Mouse (Mus musculus) limb, embryonic 15.5 days (tissue): ENCODE results near the gene Rbm7. TPM values are rescaled to one million over a fixed set of nuclear protein-coding genes. Genes with fewer than 3 reads are reported as not detected.
"Not testable (repeated sequence)": the region's sequence is repeated elsewhere in the genome, so short reads cannot be mapped to it uniquely, and the experiment has no call there.

Experiments
- ATAC-seq: fragments of 200-750 bp; cut with Nextera tagmentation; 2 replicates; pipeline ENCODE4 v1.8.0; 2017; ENCODE audit warnings: low read depth, moderate TSS enrichment; ENCODE audit not compliant: insufficient number of reproducible peaks, low FRiP score, low TSS enrichment
- H3K27ac ChIP-seq: fragments of 300-500 bp; sonication (generic); 2 replicates; pipeline ENCODE4 v1.5.1; 2015; ENCODE audit warnings: moderate library complexity, mild to moderate bottlenecking, inconsistent platforms
- H3K27me3 ChIP-seq: fragments of 300-500 bp; sonication (generic); 2 replicates; pipeline ENCODE4 v1.6.1; 2015; ENCODE audit warnings: inconsistent platforms
- H3K36me3 ChIP-seq: fragments of 300-500 bp; sonication (generic); 2 replicates; pipeline ENCODE4 v1.6.1; 2015; ENCODE audit warnings: inconsistent platforms
- H3K4me1 ChIP-seq: fragments of 300-500 bp; sonication (generic); 2 replicates; pipeline ENCODE4 v1.6.1; 2015; ENCODE audit warnings: inconsistent platforms
- H3K4me2 ChIP-seq: fragments of 300-500 bp; sonication (generic); 2 replicates; pipeline ENCODE4 v1.6.1; 2015; ENCODE audit warnings: mild to moderate bottlenecking, inconsistent platforms
- H3K4me3 ChIP-seq: fragments of 300-500 bp; sonication (generic); 2 replicates; pipeline ENCODE4 v1.5.1; 2015; ENCODE audit warnings: mild to moderate bottlenecking, inconsistent platforms
- H3K9ac ChIP-seq: fragments of 300-500 bp; sonication (generic); 2 replicates; pipeline ENCODE4 v1.6.1; 2015; ENCODE audit warnings: inconsistent platforms
- H3K9me3 ChIP-seq: fragments of 300-500 bp; sonication (generic); 2 replicates; pipeline ENCODE4 v1.6.1; 2016; ENCODE audit warnings: inconsistent platforms
- WGBS: fragments of 180-500 bp; shearing (Covaris S2); methylation state at CpG from one replicate; pipeline ENCODE4 v1.1.7; 2015; 5-methylcytosine and 5-hydroxymethylcytosine counted together
- polyA plus RNA-seq: library from polyadenylated mRNA; unstranded; fragments of >200 nt; fragmentation: Nextera tagmentation; extraction: Ambion mirVana; gene quantifications from 2 replicates; pipeline ENCODE4 v1.2.1, GENCODE M21; 2015

Rbm7 gene
- polyA plus RNA-seq: 123 and 125 TPM in 2 replicates

- Histone ChIP-seq H3K4me2 (peak within 1 kb of the TSS; percentile 72), H3K27ac (peak within 1 kb of the TSS; percentile 93), H3K27me3 (0 out of 2 replicates have a peak, but pooled peaks cover 3% of the 10 kb centered on the region), H3K36me3 (peaks cover 31% of the 10 kb centered on the region), H3K4me3 (peak within 1 kb of the TSS; percentile 92), H3K9me3 (no peaks in the 10 kb centered on the region), H3K9ac (peak within 1 kb of the TSS; percentile 94), H3K4me1 (peaks cover 10% of the 10 kb centered on the region)
- WGBS: under 1% methylated on average over 72 of the region's 72 CpGs
- peak; percentile 99 for ATAC-seq
Measured at GRCm38 (mm10) chr9:48494817-48495547, at the start of gene Rbm7, which contains the start of gene Gm5617. Gene Rbm7 (minus strand): TSS chr9:48495299. Gene Gm5617 (plus strand): TSS chr9:48495442.

DNA sequence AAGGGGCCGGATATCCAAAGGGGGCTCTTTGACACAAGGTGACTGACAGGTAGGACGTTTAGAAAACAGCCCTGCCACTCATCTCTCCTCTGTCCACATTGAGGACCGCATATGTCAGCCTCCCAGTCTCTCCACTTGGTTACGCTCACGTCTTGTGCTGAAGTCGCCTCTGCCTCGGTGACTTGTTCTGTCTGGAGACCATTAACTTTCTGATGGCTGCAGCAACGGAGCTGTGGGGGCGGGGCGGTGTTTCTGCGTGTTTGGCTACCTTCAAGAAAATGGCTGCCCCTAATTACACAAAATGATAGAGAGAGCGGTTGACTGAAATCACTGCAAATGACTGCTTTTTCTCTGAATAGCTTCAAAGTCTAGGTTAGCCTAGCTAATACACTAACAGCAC lies 43.6 kb upstream of the Rbm7 start:
- 8% methylated on average over 12 of the region's 12 CpGs for WGBS
- peaks cover 9% of the 10 kb centered on the region for H3K27me3 ChIP-seq
- ATAC-seq: no peak
- H3K4me1 ChIP-seq: peaks cover 9% of the 10 kb centered on the region
- peak overlapping the region; percentile 19; the same call in 1 of the 2 replicates for H3K4me3 ChIP-seq
- H3K9ac ChIP-seq: no peak overlapping the region
- H3K36me3 ChIP-seq: no peaks in the 10 kb centered on the region
- peak overlapping the region; percentile 36 for H3K4me2 ChIP-seq
- no peak overlapping the region for H3K27ac ChIP-seq
- 0 out of 2 replicates have a peak, but pooled peaks cover 3% of the 10 kb centered on the region for H3K9me3 ChIP-seq

GRCm38 (mm10) chr9:48538044-48538645 lies 43.0 kb upstream of the Rbm7 start:
- H3K36me3 ChIP-seq: no peaks in the 10 kb centered on the region
- peak overlapping the region; percentile 19; the same call in 1 of the 2 replicates for H3K4me3 ChIP-seq
- 0 out of 2 replicates have a peak, but pooled peaks cover 3% of the 10 kb centered on the region for H3K9me3 ChIP-seq
- no peak for ATAC-seq
- 4% methylated on average over 17 of the region's 17 CpGs for WGBS
- peak overlapping the region; percentile 36 for H3K4me2 ChIP-seq
- no peak overlapping the region for H3K9ac ChIP-seq
- H3K27me3 ChIP-seq: peaks cover 9% of the 10 kb centered on the region
- H3K27ac ChIP-seq: no peak overlapping the region
- H3K4me1 ChIP-seq: peaks cover 9% of the 10 kb centered on the region

DNA sequence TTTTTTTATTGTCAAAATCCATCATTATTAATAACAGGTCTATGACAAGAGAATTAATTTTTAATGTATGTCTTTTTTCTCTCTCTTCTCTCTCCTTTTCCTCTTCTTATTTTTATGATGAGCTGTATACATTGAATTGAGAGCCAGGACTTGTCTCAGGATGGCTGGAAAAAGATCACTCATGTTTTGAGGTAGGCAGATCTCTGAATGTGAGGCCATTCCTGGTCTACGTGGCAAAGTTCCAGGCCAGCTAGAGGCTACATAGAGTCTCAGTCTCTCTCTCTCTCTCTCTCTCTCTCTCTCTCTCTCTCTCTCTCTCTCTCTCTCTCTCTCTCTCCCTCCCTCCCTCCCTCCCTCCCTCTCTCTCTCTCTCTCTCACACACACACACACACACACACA lies 42.5 kb upstream of the Rbm7 start:
- H3K4me3 ChIP-seq, H3K27me3 ChIP-seq, ATAC-seq, H3K27ac ChIP-seq, H3K9me3 ChIP-seq, H3K4me2 ChIP-seq, H3K9ac ChIP-seq, H3K36me3 ChIP-seq, H3K4me1 ChIP-seq: not testable (repeated sequence)
- 27% methylated on average over 1 of the region's 1 CpGs for WGBS

GRCm38 (mm10) chr9:48536414-48536813 lies 41.3 kb upstream of the Rbm7 start:
- H3K27me3 ChIP-seq: peaks cover 9% of the 10 kb centered on the region
- H3K4me1 ChIP-seq: peaks cover 9% of the 10 kb centered on the region
- no peak overlapping the region for H3K9ac ChIP-seq
- H3K27ac ChIP-seq: no peak overlapping the region
- ATAC-seq: no peak
- 0 out of 2 replicates have a peak, but pooled peaks cover 3% of the 10 kb centered on the region for H3K9me3 ChIP-seq
- 41% methylated on average over 1 of the region's 1 CpGs for WGBS
- H3K36me3 ChIP-seq: no peaks in the 10 kb centered on the region
- H3K4me3 ChIP-seq: no peak overlapping the region
- no peak overlapping the region for H3K4me2 ChIP-seq

DNA sequence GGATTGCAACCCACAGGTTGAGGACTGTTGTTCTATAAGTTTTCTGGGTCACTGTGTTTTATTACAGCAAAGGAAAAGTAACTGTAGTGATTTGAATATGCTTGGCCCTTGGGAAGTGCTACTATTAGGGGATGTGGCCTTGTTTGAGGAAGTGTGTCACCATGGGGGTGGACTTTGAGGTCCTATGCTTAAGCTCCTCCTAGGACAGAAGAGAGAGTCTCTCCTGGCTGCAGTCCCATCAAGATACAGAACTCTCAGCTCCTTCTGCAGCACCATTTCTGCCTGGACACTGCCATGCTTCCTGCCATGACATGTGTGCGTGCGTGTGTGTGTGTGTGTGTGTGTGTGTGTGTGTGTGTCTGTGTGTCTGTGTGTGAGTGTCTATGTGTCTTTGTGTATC lies 37.6 kb upstream of the Rbm7 start:
- Histone ChIP-seq H3K4me1 (no peaks in the 10 kb centered on the region), H3K27me3 (no peaks in the 10 kb centered on the region), H3K4me3 (no peak overlapping the region), H3K27ac (no peak overlapping the region), H3K9ac (no peak overlapping the region), H3K36me3 (no peaks in the 10 kb centered on the region), H3K4me2 (no peak overlapping the region), H3K9me3 (no peaks in the 10 kb centered on the region)
- ATAC-seq: no peak
- 90% methylated on average over 2 of the region's 2 CpGs for WGBS

- WGBS: 72% methylated on average over 3 of the region's 3 CpGs
- Histone ChIP-seq H3K36me3 (no peaks in the 10 kb centered on the region), H3K27me3 (no peaks in the 10 kb centered on the region), H3K4me2 (no peak overlapping the region), H3K9me3 (no peaks in the 10 kb centered on the region), H3K27ac (no peak overlapping the region), H3K4me1 (no peaks in the 10 kb centered on the region), H3K9ac (no peak overlapping the region), H3K4me3 (no peak overlapping the region)
- no peak for ATAC-seq
Measured at GRCm38 (mm10) chr9:48532203-48532602, 37.1 kb upstream of the Rbm7 start.

- Histone ChIP-seq H3K4me3 (no peak overlapping the region), H3K9ac (no peak overlapping the region), H3K4me1 (no peaks in the 10 kb centered on the region), H3K27me3 (no peaks in the 10 kb centered on the region), H3K9me3 (no peaks in the 10 kb centered on the region), H3K4me2 (no peak overlapping the region), H3K36me3 (no peaks in the 10 kb centered on the region), H3K27ac (no peak overlapping the region)
- WGBS: 75% methylated on average over 4 of the region's 4 CpGs
- no peak for ATAC-seq
Measured at GRCm38 (mm10) chr9:48531294-48531693, 36.2 kb upstream of the Rbm7 start.

DNA sequence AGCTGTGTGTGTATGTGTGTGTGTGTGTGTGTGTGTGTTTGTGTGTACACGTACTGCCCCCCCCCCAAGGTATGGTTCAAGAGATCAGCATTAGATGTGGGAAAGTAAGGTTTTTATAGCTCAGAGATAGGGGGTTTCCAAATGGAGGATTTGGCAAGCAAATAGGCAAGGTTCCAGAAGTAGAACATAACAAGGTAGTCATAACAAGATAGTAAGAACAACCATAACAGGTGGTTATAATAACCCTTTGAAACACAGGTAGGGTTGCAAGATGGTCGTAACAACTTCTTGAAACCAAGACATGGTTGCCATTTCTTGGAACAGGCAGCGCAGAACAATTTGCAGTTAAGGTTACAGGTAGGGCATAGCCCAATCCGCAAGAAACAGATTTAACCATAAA lies 31.4 kb upstream of the Rbm7 start:
- H3K9ac ChIP-seq: no peak overlapping the region
- H3K4me3 ChIP-seq: no peak overlapping the region
- H3K4me2 ChIP-seq: no peak overlapping the region
- WGBS: 85% methylated on average over 4 of the region's 4 CpGs
- no peaks in the 10 kb centered on the region for H3K27me3 ChIP-seq
- H3K9me3 ChIP-seq: no peaks in the 10 kb centered on the region
- H3K4me1 ChIP-seq: no peaks in the 10 kb centered on the region
- ATAC-seq: no peak
- no peaks in the 10 kb centered on the region for H3K36me3 ChIP-seq
- H3K27ac ChIP-seq: no peak overlapping the region

GRCm38 (mm10) chr9:48525566-48525965 lies 30.5 kb upstream of the Rbm7 start:
- ATAC-seq: no peak
- H3K4me2 ChIP-seq: no peak overlapping the region
- no peaks in the 10 kb centered on the region for H3K9me3 ChIP-seq
- H3K36me3 ChIP-seq: no peaks in the 10 kb centered on the region
- 13% methylated on average over 1 of the region's 1 CpGs for WGBS
- H3K4me3 ChIP-seq: no peak overlapping the region
- H3K27me3 ChIP-seq: no peaks in the 10 kb centered on the region
- H3K4me1 ChIP-seq: no peaks in the 10 kb centered on the region
- no peak overlapping the region for H3K27ac ChIP-seq
- no peak overlapping the region for H3K9ac ChIP-seq

DNA sequence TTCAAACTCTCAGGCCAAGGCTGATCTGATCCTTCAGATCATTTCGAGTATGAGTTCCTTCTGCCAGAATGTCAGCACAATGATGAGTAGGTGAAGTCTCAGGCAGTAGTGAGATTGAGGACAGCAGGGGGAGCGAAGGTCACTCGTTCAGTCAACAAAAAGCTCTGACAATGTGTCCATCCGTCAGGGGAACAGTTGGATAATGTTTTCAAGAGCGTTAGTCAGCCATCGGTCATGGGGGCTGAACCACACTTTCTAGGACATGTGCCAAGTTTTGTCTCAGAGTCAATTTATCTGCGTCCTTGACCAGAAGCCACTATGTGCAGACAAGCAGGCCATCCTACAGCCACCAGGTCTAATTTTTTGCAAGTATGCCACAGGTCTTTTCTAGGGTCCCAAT lies 25.3 kb upstream of the Rbm7 start:
- H3K4me2 ChIP-seq, H3K36me3 ChIP-seq, H3K4me3 ChIP-seq, H3K27me3 ChIP-seq, H3K9me3 ChIP-seq, ATAC-seq, H3K27ac ChIP-seq, H3K4me1 ChIP-seq, H3K9ac ChIP-seq: not testable (repeated sequence)
- 40% methylated on average over 3 of the region's 7 CpGs for WGBS

GRCm38 (mm10) chr9:48517372-48518130 lies 22.5 kb upstream of the Rbm7 start:
- WGBS: 38% methylated on average over 19 of the region's 19 CpGs
- ATAC-seq: no peak

More at GRCm38 (mm10) chr9:48517372-48518130, 22.5 kb upstream of the Rbm7 start:
- Histone ChIP-seq H3K4me1 (0 out of 2 replicates have a peak, but pooled peaks cover 3% of the 10 kb centered on the region), H3K9ac (no peak overlapping the region), H3K9me3 (no peaks in the 10 kb centered on the region), H3K36me3 (no peaks in the 10 kb centered on the region), H3K27ac (no peak overlapping the region), H3K27me3 (no peaks in the 10 kb centered on the region), H3K4me2 (peak overlapping the region; percentile 21), H3K4me3 (no peak overlapping the region)
